Mouse (Mus musculus): Measurements from ENCODE around the gene Atp2a2.
"Not testable (repeated sequence)": the region's sequence is repeated elsewhere in the genome, so short reads cannot be mapped to it uniquely, and the experiment has no call there.

The Atp2a2 gene

GRCm38 (mm10) chr5:122498046-122498445, 4.0 kb downstream of the Atp2a2 start:
- no peak for DNase-seq (ENCODE audit: low spot score in 2 of 2)

DNA sequence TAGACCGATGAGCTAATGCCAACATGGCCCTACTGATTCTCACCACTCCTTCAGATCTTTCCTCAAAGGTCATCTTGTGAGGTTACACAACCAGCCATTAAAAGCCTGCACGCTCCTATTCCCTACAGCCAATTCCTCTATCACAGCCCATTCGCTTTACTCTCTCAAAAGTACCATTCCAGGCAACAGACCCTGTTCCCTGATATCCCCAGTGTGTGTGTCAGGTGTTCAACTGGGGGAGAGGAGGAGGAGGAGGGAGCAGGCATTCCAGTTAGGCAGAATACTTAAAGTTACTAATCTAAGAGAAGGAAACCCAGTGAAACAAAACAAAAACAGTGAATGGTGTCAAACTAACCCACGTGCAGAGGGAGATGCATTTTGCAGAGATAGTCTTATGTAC, 5.0 kb downstream of the Atp2a2 start:
- DNase-seq (ENCODE audit: low spot score in 2 of 2): no peak

GRCm38 (mm10) chr5:122494449-122494848, 7.6 kb downstream of the Atp2a2 start:
- no peak for DNase-seq (ENCODE audit: low spot score in 2 of 2)

GRCm38 (mm10) chr5:122493035-122493434, 9.0 kb downstream of the Atp2a2 start:
- DNase-seq (ENCODE audit: low spot score in 2 of 2): no peak

- DNase-seq (ENCODE audit: low spot score in 2 of 2): no peak
Measured at GRCm38 (mm10) chr5:122491385-122491784, 10.6 kb downstream of the Atp2a2 start.

- DNase-seq (ENCODE audit: low spot score in 2 of 2): no peak
Measured at GRCm38 (mm10) chr5:122490148-122490547, 11.9 kb downstream of the Atp2a2 start.

- DNase-seq (ENCODE audit: low spot score in 2 of 2): no peak
Measured at GRCm38 (mm10) chr5:122487825-122488224, 14.2 kb downstream of the Atp2a2 start.

GRCm38 (mm10) chr5:122486243-122486642, 15.8 kb downstream of the Atp2a2 start:
- DNase-seq (ENCODE audit: low spot score in 2 of 2): not testable (repeated sequence)

DNA sequence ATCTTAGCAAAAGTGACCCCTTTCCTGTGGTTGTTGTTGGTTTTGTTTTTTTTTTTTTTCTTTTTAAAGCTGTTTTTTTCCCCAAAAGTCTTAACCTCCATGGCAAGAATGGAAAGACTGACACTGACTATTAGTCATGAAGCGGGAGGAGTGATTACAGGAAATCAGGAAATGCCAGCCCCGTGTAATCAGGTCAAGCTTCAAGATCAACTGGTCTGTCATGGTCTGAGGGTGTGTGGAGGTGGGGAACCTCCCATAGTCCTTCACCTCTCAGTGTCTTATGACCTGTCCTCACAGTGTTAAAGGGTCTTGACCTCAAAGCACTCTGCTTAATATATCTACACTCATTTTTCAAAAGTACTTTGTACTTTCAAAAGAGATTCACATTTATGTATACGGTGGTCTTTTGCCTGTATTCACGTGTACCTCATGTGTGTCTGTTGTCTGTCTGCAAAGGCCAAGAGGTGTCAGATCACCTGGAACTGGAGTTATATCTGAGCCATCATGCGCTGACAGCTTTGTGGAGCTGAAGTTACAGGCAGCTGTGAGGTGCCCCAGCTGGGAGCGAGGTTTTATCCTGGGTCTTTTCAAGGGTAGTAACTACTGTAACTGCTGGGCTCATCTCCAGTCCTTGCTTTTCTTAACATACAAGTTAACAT, 19.2 kb downstream of the Atp2a2 start:
- no peak for DNase-seq (ENCODE audit: low spot score in 2 of 2)

DNA sequence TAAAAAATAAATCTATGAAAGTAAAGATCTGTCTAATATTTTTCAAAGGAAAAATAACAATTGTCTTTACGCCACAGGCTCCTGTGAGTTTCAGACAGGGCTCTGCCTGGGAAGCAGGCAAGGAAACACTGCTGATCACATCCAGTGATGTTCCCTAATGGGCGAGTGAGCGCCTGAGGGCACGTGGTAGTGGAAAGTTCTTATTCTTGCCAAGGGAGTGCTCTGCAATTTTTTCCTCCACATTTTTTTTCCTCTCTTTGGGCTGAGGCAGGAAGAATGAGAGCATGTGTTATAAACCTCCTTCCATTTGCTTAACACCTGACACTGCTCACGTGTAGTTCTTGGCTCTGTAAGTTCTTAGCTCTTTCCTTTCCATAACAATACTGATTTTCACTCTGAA, 20.2 kb downstream of the Atp2a2 start:
- no peak for DNase-seq (ENCODE audit: low spot score in 2 of 2)

DNA sequence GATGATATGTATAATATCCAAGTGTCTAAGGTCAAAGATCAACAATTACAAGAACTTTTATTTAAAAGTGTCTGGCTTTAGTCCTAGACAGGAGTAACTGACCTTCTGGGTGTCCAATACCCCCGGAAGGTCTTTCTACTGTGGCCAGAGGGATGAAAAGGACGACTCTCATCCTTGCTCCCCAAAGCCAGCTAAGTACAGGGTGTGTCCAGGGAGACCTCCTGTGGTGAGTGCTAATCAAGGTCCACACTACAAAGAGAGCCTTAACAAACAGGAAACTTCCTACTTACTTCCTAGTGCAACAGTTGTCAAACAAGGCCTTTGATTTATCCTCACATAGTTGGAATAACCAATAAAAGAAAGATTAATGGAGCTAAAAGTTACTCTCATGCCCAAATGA, 22.9 kb downstream of the Atp2a2 start:
- DNase-seq (ENCODE audit: low spot score in 2 of 2): no peak

GRCm38 (mm10) chr5:122477492-122477891, 24.5 kb downstream of the Atp2a2 start:
- no peak for DNase-seq (ENCODE audit: low spot score in 2 of 2)

GRCm38 (mm10) chr5:122476078-122476477, 25.9 kb downstream of the Atp2a2 start:
- no peak for DNase-seq (ENCODE audit: low spot score in 2 of 2)

- DNase-seq (ENCODE audit: low spot score in 2 of 2): no peak
Measured at GRCm38 (mm10) chr5:122474643-122475363, 27.2 kb downstream of the Atp2a2 start.

DNA sequence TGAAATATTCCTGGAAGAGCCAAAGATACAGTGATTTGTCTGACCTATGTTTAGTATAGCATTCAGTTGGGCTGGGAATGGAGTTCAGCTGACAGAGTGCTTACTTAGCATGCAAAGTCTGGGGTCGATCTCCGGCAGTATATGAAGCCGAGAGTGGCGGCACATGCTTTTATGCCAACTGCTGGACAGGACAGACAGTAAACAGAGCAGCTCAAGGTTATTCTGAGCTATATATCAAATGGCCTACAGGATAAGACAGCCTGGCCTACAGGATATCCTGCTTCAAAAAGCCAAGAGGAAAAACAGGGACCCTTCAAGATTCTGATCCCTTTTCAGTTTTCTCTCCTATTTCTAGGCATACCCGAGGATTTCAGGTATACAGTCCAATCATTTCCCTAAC, 30.4 kb downstream of the Atp2a2 start:
- DNase-seq (ENCODE audit: low spot score in 2 of 2): no peak

GRCm38 (mm10) chr5:122461431-122461830, 40.6 kb downstream of the Atp2a2 start:
- DNase-seq (ENCODE audit: low spot score in 2 of 2): no peak

DNA sequence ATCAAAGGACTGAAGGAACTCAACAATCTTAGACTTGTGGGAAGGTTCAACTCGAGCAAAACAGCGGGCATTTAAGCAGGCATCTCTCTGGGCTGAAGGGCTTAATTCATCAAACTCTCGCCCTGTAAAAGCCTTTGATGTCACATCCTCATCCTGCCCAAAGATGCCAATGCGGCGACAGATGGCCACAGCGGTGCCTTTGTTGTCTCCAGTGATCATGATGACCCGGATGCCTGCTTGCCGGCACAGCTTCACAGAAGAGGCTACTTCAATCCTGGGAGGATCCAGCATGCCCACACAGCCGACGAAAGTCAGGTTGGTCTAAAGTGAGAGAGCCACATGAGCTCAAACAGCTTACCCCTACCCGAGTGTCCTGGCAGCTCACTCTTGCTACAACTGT, 41.4 kb downstream of the Atp2a2 start:
- DNase-seq (ENCODE audit: low spot score in 2 of 2): no peak

GRCm38 (mm10) chr5:122459335-122459734, 42.7 kb downstream of the Atp2a2 start:
- DNase-seq (ENCODE audit: low spot score in 2 of 2): no peak

DNA sequence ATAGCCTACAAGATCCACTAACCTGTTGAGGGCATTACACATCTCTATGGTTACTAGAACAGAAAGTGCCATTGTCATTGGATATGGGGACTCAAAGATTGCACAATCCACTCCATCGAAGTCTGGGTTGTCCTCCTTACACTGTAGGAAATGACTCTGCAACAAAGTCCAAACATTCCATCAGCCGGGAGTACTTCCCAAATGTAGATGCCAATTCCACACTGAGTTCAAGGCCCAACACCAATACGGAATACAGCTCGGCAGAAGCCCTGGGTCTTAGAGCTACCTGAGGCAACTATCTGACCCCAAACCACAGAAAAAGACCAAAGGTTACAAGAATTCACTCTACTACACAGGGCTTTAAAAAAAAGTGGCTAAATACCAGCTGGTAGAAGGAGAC, 44.0 kb downstream of the Atp2a2 start:
- DNase-seq (ENCODE audit: low spot score in 2 of 2): no peak

DNA sequence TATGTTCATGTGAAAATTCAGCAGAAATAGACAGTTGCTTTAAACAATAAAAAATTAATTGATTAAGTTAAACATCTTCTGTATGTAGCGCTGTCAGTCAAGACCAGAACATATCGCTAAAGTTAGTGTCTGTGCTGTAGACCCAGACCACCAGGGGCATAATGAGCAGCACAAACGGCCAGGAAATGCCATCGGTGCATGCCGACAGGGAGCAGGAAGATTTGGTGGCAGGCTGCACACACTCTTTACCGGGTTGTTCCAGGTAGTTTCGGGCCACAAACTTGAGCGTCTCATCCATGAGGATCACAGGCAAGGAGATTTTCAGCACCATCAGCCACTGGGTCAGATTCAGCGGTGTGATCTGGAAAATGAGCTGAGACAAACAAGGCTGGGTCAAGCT, 45.0 kb downstream of the Atp2a2 start:
- not testable (repeated sequence) for DNase-seq (ENCODE audit: low spot score in 2 of 2)

GRCm38 (mm10) chr5:122455584-122455983, 46.4 kb downstream of the Atp2a2 start:
- DNase-seq (ENCODE audit: low spot score in 2 of 2): no peak

GRCm38 (mm10) chr5:122454883-122455282, 47.1 kb downstream of the Atp2a2 start:
- no peak for DNase-seq (ENCODE audit: low spot score in 2 of 2)

DNA sequence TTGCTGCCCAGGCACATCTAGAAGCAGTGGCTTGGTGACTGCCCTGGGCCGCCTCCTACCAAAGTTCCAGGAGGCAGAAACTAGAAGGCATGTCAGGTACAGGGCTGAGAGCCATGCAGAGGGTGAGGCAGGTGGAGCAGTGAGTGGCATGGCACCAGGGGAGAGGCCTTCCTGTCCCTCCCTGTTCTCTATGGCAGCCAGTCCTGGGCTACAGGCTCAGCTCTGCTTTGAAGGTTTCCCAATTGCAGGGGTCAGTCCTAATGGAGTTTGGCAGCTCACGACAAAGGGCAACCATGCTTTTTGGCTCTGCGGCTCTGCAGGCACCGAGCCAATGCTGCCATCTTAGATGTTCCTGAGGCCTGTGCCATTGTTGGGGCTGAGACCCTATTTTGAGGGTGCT, 47.6 kb downstream of the Atp2a2 start:
- no peak for DNase-seq (ENCODE audit: low spot score in 2 of 2)
